In genomic region chr9:49988064-49988463, GRCm38 (mm10) we compare ENCODE assay signal across 24 mouse cellular contexts.
A peak's percentile ranks its signal among the peaks of the same experiment; 100 is the strongest.
DNase-seq lines count a peak whose midpoint lies in the region; ATAC-seq and TF ChIP-seq lines count a peak whose summit lies in the region.
"Had no signal": no experiment of that assay in that cellular context is flagged by ENCODE, and none has a peak within 500 bp of the region (broad histone marks: within the 10 kb centered on the region; RNA-seq: fewer than 3 reads in every experiment).

No protein-coding gene starts in this region.

- H3K79me2 ChIP-seq in heart, adult 2 months (replicated peaks; ENCODE audit: control insufficient read depth, insufficient read depth, low read length): no peaks in the 10 kb centered on the region

- TF ChIP-seq POLR2A in heart, adult 2 months (IDR thresholded peaks at IDR 0.05; ENCODE audit: insufficient read depth, low read depth, low read length): no peak

- no peaks in the 10 kb centered on the region for H3K36me3 ChIP-seq in heart, embryonic 11.5 days (ENCODE audit: control insufficient read depth, insufficient read depth, low read length)
- no peaks in the 10 kb centered on the region for H3K36me3 ChIP-seq in heart, adult 2 months (ENCODE audit: control insufficient read depth, insufficient read depth, low read length)
- H3K36me3 ChIP-seq in intestine, embryonic 15.5 days: no peaks in the 10 kb centered on the region
- no peaks in the 10 kb centered on the region for H3K36me3 ChIP-seq in intestine, postnatal 0 days (ENCODE audit: control insufficient read depth, insufficient read depth)
- no peaks in the 10 kb centered on the region for H3K36me3 ChIP-seq in kidney, postnatal 0 days (ENCODE audit: insufficient read depth, low read length)
- H3K36me3 ChIP-seq in heart, postnatal 0 days (replicated peaks; ENCODE audit: control insufficient read depth, insufficient read depth, low read length): no peaks in the 10 kb centered on the region
- H3K36me3 ChIP-seq: embryonic facial prominence, embryonic 13.5 days; forebrain, embryonic 12.5 days; limb, embryonic 12.5 days had no signal

- TF ChIP-seq EP300 in heart, adult 2 months (IDR thresholded peaks at IDR 0.05; ENCODE audit: insufficient read depth, low read depth, low read length): no peak
- TF ChIP-seq EP300 in heart, postnatal 0 days (IDR thresholded peaks at IDR 0.05; ENCODE audit: low read depth): no peak

- 15% methylated on average over 5 of the region's 5 CpGs for WGBS in heart, embryonic 11.5 days (ENCODE audit: insufficient replicate concordance)
- WGBS in heart, adult 2 months: 27% methylated on average over 5 of the region's 5 CpGs
- WGBS in intestine, embryonic 15.5 days: 37% methylated on average over 5 of the region's 5 CpGs
- 28% methylated on average over 5 of the region's 5 CpGs for WGBS in intestine, postnatal 0 days
- 29% methylated on average over 5 of the region's 5 CpGs for whole genome bisulfite sequencing in kidney, postnatal 0 days
- 29% methylated on average over 5 of the region's 5 CpGs for WGBS in heart, postnatal 0 days

- no peak for DNase-seq in heart, adult 2 months
- DNase-seq in kidney, postnatal 0 days (ENCODE audit: low spot score): peak; percentile 49
- DNase-seq in kidney, adult 8-10 months: no peak
- peak; percentile 13 for DNase-seq in heart, postnatal 0 days (ENCODE audit: low spot score)
- DNase-seq: adrenal gland, postnatal 25 days; cerebellum, adult 8-10 months; cerebellum, postnatal 36 days; embryo, embryonic 11 days; gastrocnemius, postnatal 25 days; liver, postnatal 0 days; lung, postnatal 10 days; right cerebral cortex, postnatal 14 days had no signal

- no peak overlapping the region for H3K9ac ChIP-seq in heart, embryonic 11.5 days (ENCODE audit: low read depth, low read length)
- no peak overlapping the region for H3K9ac ChIP-seq in heart, adult 2 months (ENCODE audit: low read depth, low read length)
- H3K9ac ChIP-seq in intestine, embryonic 15.5 days: no peak overlapping the region
- H3K9ac ChIP-seq in intestine, postnatal 0 days (ENCODE audit: low read depth, low read length): no peak overlapping the region
- no peak overlapping the region for H3K9ac ChIP-seq in kidney, postnatal 0 days (ENCODE audit: low read depth, low read length)
- H3K9ac ChIP-seq in heart, postnatal 0 days (replicated peaks; ENCODE audit: low read depth, low read length): no peak overlapping the region
- H3K9ac ChIP-seq: embryonic facial prominence, embryonic 13.5 days; forebrain, embryonic 12.5 days; limb, embryonic 12.5 days; liver, postnatal 0 days had no signal

- no peaks in the 10 kb centered on the region for H3K9me3 ChIP-seq in heart, embryonic 11.5 days (replicated peaks; ENCODE audit: control insufficient read depth, low read length)
- no peaks in the 10 kb centered on the region; the same call in 1 of the 2 replicates for H3K9me3 ChIP-seq in intestine, embryonic 15.5 days
- H3K9me3 ChIP-seq in intestine, postnatal 0 days (ENCODE audit: control insufficient read depth): no peaks in the 10 kb centered on the region
- no peaks in the 10 kb centered on the region for H3K9me3 ChIP-seq in kidney, postnatal 0 days (replicated peaks; ENCODE audit: low read length)
- no peaks in the 10 kb centered on the region for H3K9me3 ChIP-seq in heart, postnatal 0 days (replicated peaks; ENCODE audit: control insufficient read depth, low read length)
- H3K9me3 ChIP-seq: embryonic facial prominence, embryonic 13.5 days; forebrain, embryonic 12.5 days; limb, embryonic 12.5 days had no signal

- TF ChIP-seq CTCF in heart, adult 2 months (IDR thresholded peaks at IDR 0.05): no peak
- TF ChIP-seq CTCF in intestine, postnatal 0 days (IDR thresholded peaks at IDR 0.05; ENCODE audit: low read depth): no peak
- TF ChIP-seq CTCF in kidney, postnatal 0 days (IDR thresholded peaks at IDR 0.05; ENCODE audit: low read depth): no peak
- TF ChIP-seq CTCF in heart, postnatal 0 days (IDR thresholded peaks at IDR 0.05; ENCODE audit: low read depth): no peak

- H3K4me2 ChIP-seq in heart, embryonic 11.5 days: no peak overlapping the region
- H3K4me2 ChIP-seq in intestine, embryonic 15.5 days (replicated peaks): no peak overlapping the region
- no peak overlapping the region for H3K4me2 ChIP-seq in intestine, postnatal 0 days (replicated peaks; ENCODE audit: low read depth)
- no peak overlapping the region for H3K4me2 ChIP-seq in kidney, postnatal 0 days (ENCODE audit: low read length)
- no peak overlapping the region for H3K4me2 ChIP-seq in heart, postnatal 0 days (ENCODE audit: low read depth, low read length)
- H3K4me2 ChIP-seq: embryonic facial prominence, embryonic 13.5 days; forebrain, embryonic 12.5 days; limb, embryonic 12.5 days; liver, embryonic 11.5 days; midbrain, embryonic 11.5 days had no signal

- H3K27me3 ChIP-seq in heart, embryonic 11.5 days (ENCODE audit: control insufficient read depth, insufficient read depth, low read length): no peaks in the 10 kb centered on the region
- H3K27me3 ChIP-seq in heart, adult 2 months (ENCODE audit: control insufficient read depth, insufficient read depth, low read length): no peaks in the 10 kb centered on the region
- H3K27me3 ChIP-seq in intestine, embryonic 15.5 days (replicated peaks): no peaks in the 10 kb centered on the region
- no peaks in the 10 kb centered on the region for H3K27me3 ChIP-seq in intestine, postnatal 0 days (replicated peaks; ENCODE audit: control insufficient read depth, insufficient read depth, low read length)
- no peaks in the 10 kb centered on the region for H3K27me3 ChIP-seq in kidney, postnatal 0 days (ENCODE audit: insufficient read depth, low read length)
- H3K27me3 ChIP-seq in heart, postnatal 0 days (ENCODE audit: control insufficient read depth, insufficient read depth, low read length): no peaks in the 10 kb centered on the region
- H3K27me3 ChIP-seq: embryonic facial prominence, embryonic 13.5 days; forebrain, embryonic 12.5 days; limb, embryonic 12.5 days had no signal

- intact Hi-C loops in heart, adult 2 months (cut with DNase I): no loop called here

- peak overlapping the region; percentile 51; the same call in 1 of the 2 replicates for H3K27ac ChIP-seq in heart, embryonic 11.5 days (ENCODE audit: low read depth, low read length)
- no peak overlapping the region for H3K27ac ChIP-seq in heart, adult 2 months
- H3K27ac ChIP-seq in intestine, embryonic 15.5 days: no peak overlapping the region
- no peak overlapping the region for H3K27ac ChIP-seq in intestine, postnatal 0 days (ENCODE audit: low read depth, low read length)
- no peak overlapping the region for H3K27ac ChIP-seq in kidney, postnatal 0 days
- H3K27ac ChIP-seq in heart, postnatal 0 days (ENCODE audit: low read depth): no peak overlapping the region
- H3K27ac ChIP-seq: embryonic facial prominence, embryonic 13.5 days; forebrain, embryonic 12.5 days; limb, embryonic 12.5 days; stomach, postnatal 0 days had no signal

- peaks cover 9% of the 10 kb centered on the region for H3K4me1 ChIP-seq in heart, embryonic 11.5 days (ENCODE audit: control insufficient read depth, insufficient read depth, low read length)
- H3K4me1 ChIP-seq in heart, adult 2 months (ENCODE audit: control insufficient read depth, insufficient read depth, low read length): peaks cover 6% of the 10 kb centered on the region
- peaks cover 5% of the 10 kb centered on the region for H3K4me1 ChIP-seq in intestine, embryonic 15.5 days (replicated peaks)
- no peaks in the 10 kb centered on the region for H3K4me1 ChIP-seq in intestine, postnatal 0 days (replicated peaks; ENCODE audit: control insufficient read depth, insufficient read depth, low read length)
- H3K4me1 ChIP-seq in kidney, postnatal 0 days (replicated peaks; ENCODE audit: insufficient read depth, low read length): no peaks in the 10 kb centered on the region
- H3K4me1 ChIP-seq in heart, postnatal 0 days (ENCODE audit: control insufficient read depth, insufficient read depth): peaks cover 22% of the 10 kb centered on the region

- ATAC-seq in heart, embryonic 11.5 days (replicated peaks; ENCODE audit: insufficient number of reproducible peaks, low FRiP score, low TSS enrichment): 0 out of 2 replicates have a peak, but pooled peaks have one; percentile 41
- ATAC-seq in intestine, embryonic 15.5 days: peak; percentile 59; the same call in 1 of the 2 replicates
- ATAC-seq in intestine, postnatal 0 days: no peak
- ATAC-seq in kidney, postnatal 0 days (replicated peaks; ENCODE audit: low FRiP score, low read depth): no peak
- no peak for ATAC-seq in heart, postnatal 0 days (ENCODE audit: insufficient read depth, low read depth)
- ATAC-seq: CD4-positive, CD25-positive, alpha-beta regulatory T cell, adult 4 months; hindbrain, embryonic 16.5 days; liver, postnatal 0 days had no signal

- H3K4me3 ChIP-seq in heart, embryonic 11.5 days (ENCODE audit: low read depth, low read length): no peak overlapping the region
- no peak overlapping the region for H3K4me3 ChIP-seq in heart, adult 2 months
- no peak overlapping the region for H3K4me3 ChIP-seq in intestine, embryonic 15.5 days (replicated peaks)
- no peak overlapping the region for H3K4me3 ChIP-seq in intestine, postnatal 0 days (ENCODE audit: low read depth, low read length)
- no peak overlapping the region for H3K4me3 ChIP-seq in kidney, postnatal 0 days (replicated peaks; ENCODE audit: low read depth, low read length)
- no peak overlapping the region for H3K4me3 ChIP-seq in heart, postnatal 0 days (ENCODE audit: low read depth, low read length)
- H3K4me3 ChIP-seq: embryonic facial prominence, embryonic 13.5 days; erythroblast, embryonic 14.5 days; forebrain, embryonic 12.5 days; limb, embryonic 12.5 days had no signal

Comparison
In these comparisons a context has a peak if more than half of its experiments do, and no peak if none do; other contexts are left out.
1. ATAC-seq: peak in heart, embryonic 11.5 days (single experiment) and intestine, embryonic 15.5 days (single experiment); none in intestine, postnatal 0 days (single experiment), kidney, postnatal 0 days (single experiment) and heart, postnatal 0 days (single experiment).
2. DNase-seq: peak in kidney, postnatal 0 days (single experiment) and heart, postnatal 0 days (single experiment); none in heart, adult 2 months (0 of 2) and kidney, adult 8-10 months (0 of 2).